Mouse (Mus musculus): ENCODE data around the gene Lnx2.

Gene Lnx2

DNA sequence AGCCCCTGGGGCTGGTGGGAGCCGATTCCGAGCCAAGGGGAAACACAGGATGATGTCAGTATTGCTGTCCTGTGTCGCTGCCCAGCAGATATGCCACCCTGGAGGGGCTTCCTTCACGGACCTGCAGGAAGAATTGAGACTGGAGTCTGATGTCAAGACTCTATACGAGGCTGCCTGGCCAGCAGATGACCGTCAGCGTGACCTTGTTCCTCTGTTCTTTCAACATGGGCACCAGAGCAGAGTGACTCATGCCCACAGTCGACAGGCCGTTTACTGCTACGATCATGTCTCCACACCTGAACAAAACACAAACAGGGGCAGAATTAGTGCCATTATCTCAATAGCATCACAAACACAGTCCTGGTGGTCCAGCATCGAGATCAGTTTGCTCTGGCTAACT lies 57.6 kb downstream of the Lnx2 start:
- DNase-seq (ENCODE audit: low spot score) = no peak

DNA sequence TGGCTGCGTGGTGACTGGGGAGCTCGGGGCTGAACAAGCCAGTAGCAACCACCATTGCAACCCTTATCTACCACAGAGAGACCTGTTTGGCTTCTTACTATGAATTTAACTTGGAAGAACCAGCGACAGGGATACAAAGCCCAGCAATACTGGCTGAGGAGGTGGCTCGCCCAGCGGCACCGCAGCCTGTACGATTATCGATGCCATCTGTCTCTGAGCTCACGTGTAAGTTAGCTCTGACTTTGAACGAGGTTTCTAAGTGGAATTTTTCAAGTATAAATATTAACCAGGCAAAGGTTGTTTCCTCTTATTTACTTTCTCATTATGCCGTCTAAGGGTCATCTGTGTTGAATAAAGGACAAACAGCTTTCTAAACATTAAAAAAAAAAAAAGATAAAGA lies 58.9 kb downstream of the Lnx2 start:
- DNase-seq (ENCODE audit: low spot score) = no peak

GRCm38 (mm10) chr5:147016622-147017021 lies 59.8 kb downstream of the Lnx2 start:
- DNase-seq (ENCODE audit: low spot score) = no peak

DNA sequence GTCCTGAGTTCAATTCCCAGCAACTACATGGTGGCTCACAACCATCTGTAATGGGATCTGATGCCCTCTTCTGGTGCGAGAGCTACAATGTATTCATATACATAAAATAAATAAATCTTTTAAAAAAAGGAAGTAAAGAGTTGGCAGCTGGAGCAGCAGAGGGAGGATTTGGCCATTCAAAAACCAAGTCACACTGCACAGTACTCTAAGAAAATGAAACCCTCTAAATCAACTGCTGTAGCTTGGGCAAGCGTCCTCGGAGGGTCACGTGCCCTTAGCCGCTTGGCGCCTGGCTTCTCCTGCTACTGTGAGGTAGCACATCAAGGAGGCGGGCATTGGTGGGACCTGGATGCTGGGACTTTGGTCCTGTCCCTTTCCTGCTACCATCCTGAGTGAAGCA lies 61.2 kb downstream of the Lnx2 start:
- no peak for DNase-seq (ENCODE audit: low spot score)

- no peak for DNase-seq (ENCODE audit: low spot score)
Observed at GRCm38 (mm10) chr5:147013845-147014244, 62.5 kb downstream of the Lnx2 start.

DNA sequence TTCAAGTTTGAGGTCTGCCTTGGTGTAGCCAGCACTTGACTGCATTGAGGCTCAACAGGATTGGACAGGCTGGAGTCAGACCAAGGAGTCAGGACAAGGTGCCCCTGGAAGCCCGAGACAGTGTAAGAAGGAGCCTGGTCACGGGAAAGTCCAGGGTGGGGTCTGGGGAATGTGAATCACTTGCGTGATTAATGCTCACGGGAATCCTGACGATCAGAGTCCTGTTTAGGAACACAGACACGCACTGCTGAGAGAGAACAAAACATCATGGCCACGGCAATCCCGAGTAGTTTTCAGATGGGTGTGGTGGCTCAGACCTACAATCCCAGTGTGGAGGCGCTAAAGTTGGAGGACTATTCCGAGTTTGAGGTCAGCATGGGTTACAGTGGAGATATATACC lies 65.1 kb downstream of the Lnx2 start:
- no peak for DNase-seq (ENCODE audit: low spot score)

DNA sequence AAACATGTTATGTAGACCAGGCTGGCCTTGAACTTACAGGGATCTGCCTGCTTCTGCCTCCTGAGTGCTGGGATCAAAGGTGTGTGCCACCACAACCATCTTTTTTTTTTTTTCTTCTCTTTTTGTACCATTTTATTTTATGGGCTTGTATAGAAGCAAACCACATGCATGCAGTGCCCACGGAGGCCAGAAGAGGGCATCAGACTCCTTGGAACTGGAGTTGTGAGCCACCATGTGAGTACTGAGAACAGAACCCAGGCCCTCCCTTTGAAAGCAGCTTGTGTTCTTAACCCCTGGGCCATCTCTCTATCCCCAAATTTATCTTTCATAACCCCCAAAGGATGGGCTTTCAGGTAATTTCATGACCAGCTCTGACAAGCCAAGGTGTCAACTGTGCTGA lies 73.1 kb downstream of the Lnx2 start:
- DNase-seq (ENCODE audit: low spot score) = no peak

GRCm38 (mm10) chr5:147001312-147001711 lies 75.1 kb downstream of the Lnx2 start:
- DNase-seq (ENCODE audit: low spot score) = no peak

DNA sequence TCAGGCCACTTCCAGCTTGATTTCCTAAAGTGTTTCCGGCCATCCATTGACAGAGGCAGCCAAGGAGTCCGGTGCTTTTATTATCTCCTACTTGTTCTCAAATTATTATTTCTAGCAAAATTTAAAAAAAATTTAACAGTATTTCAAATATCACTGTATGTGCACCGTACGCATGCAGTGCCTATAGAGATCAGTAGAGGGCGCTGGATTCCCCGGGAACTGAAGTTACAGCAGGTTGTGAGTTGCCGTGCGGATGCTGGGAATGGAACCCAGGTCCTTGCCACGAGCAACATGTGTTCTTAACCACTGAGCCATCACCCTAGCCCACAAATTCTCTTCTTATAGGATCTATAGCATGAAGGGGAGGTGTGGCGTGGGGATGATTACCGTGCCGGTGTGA lies 77.6 kb downstream of the Lnx2 start:
- DNase-seq (ENCODE audit: low spot score) = no peak

DNA sequence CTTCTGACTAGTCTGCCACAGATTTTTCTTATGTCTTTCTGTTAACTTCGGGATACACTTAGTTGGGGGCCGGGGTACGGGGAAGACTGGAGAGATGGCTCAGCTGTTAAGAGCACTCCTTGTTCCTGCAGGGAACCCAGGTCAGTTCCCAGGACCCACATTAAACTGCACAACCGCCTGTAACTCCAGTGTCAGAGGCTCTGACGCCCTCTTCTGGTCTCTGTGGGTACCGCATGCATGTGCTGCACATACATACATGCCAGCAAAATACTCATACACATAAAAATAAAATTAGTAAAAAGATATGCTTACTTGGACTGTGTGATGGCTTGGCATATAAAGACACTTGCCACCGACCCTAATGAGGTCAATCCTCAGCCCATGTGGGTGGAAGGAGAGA lies 79.6 kb downstream of the Lnx2 start:
- DNase-seq (ENCODE audit: low spot score) = no peak

- DNase-seq (ENCODE audit: low spot score) = no peak
Observed at GRCm38 (mm10) chr5:146994973-146995372, 81.4 kb downstream of the Lnx2 start.

DNA sequence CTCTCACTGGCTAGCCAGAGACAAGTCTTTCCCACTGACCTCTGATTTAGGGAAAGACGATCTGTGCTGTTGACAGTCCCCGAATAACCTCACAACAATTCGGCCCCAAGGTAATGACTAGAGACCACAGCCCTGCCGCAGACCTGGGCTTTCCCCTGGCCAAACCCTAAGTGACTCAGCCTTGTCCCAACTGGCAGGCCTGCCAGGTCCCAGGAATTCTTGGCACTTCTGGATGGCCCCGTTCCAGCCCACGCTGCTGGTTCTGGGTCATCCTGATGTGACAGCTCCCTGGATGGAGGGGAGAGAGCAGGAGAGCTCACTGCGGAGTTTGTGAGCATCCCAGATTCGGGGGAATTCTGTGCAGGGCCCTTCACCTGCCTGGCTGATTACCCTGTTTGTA lies 82.9 kb downstream of the Lnx2 start:
- DNase-seq (ENCODE audit: low spot score) = no peak

DNA sequence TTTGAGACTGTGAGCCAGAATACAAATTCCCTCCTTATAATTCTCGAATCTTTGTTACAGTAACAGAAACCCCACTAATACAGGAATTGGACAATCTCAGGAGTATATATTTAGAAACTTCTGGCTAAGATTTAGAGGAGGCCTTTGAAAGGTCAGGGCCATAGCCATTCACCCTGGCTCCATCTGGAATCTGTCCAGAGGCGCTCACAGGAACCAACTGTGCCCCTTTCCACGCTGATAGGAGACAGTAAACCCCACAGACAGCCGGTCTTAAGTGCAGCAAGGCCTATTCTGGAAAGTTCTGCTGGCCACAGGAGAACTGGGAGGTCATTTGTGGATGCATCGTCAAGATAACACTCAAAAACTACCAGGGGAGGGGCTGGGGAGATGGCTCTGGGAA lies 87.3 kb downstream of the Lnx2 start:
- DNase-seq (ENCODE audit: low spot score) = no peak

DNA sequence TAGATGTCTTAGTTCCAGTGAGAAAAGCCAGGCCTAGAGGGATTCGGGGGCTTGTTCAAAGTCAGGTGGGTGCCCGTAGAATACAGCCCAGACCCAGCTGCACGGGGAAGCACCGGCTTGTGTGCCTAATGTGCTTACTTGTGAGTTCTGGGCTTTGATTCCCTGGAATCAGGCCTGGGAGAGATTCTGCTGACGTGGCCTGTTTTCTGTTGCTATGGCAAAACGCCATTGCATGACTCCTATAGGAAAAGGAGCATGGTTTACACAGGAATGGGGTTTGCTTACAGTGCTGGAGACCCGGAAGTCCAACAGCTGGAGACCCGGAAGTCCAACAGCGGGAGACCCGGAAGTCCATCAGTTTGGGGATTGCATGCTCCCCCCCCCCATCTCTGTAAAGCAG lies 88.8 kb downstream of the Lnx2 start:
- DNase-seq (ENCODE audit: low spot score) = no peak

GRCm38 (mm10) chr5:146985725-146986433 lies 90.5 kb downstream of the Lnx2 start:
- no peak for DNase-seq (ENCODE audit: low spot score)

DNA sequence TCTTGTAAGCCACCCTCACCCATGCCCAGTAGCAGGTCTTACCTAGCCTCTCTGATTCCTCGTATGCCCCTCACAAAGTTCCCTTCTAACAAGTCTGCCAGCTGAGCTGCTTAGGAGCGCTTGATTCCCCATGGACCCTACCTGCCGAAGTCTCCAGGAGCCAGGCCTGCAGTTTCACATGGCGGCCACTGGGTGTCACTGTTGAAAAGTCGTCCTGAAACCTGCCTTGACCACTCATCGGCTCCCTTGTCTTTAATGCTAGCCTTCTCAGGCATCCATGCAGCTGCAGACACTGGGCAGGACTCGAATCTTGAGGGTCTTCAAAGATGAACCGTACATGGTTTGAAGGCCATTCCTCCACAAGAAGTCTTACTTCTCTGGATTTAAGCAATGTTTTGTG lies 93.2 kb downstream of the Lnx2 start:
- DNase-seq (ENCODE audit: low spot score) = no peak

DNA sequence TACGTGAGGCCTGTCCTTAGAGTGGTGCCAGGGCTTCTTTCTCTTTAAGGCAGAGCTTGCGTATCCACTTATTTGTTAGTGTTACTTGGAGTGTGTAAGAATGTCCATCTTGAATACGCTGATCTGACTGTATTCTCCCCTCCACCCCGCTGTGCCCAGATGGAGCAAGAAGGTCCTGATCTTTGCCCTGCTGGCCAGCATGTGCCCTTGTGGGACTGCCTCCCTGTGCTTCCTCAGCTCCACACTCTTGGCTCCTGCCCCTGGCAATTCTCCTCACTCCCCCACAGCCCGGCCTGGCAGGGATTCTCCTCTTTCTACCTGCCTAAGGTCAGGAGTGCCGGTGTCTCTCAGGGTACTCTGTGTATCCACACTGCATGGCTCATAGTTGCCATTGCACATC lies 95.0 kb downstream of the Lnx2 start:
- DNase-seq (ENCODE audit: low spot score) = no peak

- no peak for DNase-seq (ENCODE audit: low spot score)
Observed at GRCm38 (mm10) chr5:146974781-146975123, 101.6 kb downstream of the Lnx2 start.

- DNase-seq (ENCODE audit: low spot score) = no peak
Observed at GRCm38 (mm10) chr5:146973858-146974780, 102.3 kb downstream of the Lnx2 start.

- no peak for DNase-seq (ENCODE audit: low spot score)
Observed at GRCm38 (mm10) chr5:146973353-146973752, 103.0 kb downstream of the Lnx2 start.

GRCm38 (mm10) chr5:146971776-146972561 lies 104.4 kb downstream of the Lnx2 start:
- no peak for DNase-seq (ENCODE audit: low spot score)

GRCm38 (mm10) chr5:146968695-146969393 lies 107.5 kb downstream of the Lnx2 start:
- DNase-seq (ENCODE audit: low spot score) = no peak

Measured in layer of hippocampus, adult 9-10 months (tissue).